Comparison of ENCODE assay signal across 18 mouse cellular contexts in genomic region chr6:108160608-108161007, GRCm38 (mm10). TPM values are rescaled to one million over a fixed set of nuclear protein-coding genes. Genes with fewer than 3 reads are reported as not detected.
DNase-seq lines count a peak whose midpoint lies in the region; ATAC-seq and TF ChIP-seq lines count a peak whose summit lies in the region.
"Had no signal": no experiment of that assay in that cellular context is flagged by ENCODE, and none has a peak within 500 bp of the region (broad histone marks: within the 10 kb centered on the region; RNA-seq: fewer than 3 reads in every experiment).

No protein-coding gene starts in this region.

- no peaks in the 10 kb centered on the region for H3K4me1 ChIP-seq in midbrain, embryonic 11.5 days (ENCODE audit: control insufficient read depth, insufficient read depth, low read length)
- no peaks in the 10 kb centered on the region for H3K4me1 ChIP-seq in midbrain, postnatal 0 days (ENCODE audit: insufficient read depth, low read length)
- peaks cover 16% of the 10 kb centered on the region for H3K4me1 ChIP-seq in embryonic facial prominence, embryonic 13.5 days
- H3K4me1 ChIP-seq: midbrain, embryonic 12.5 days had no signal

- no peaks in the 10 kb centered on the region for H3K27me3 ChIP-seq in midbrain, embryonic 11.5 days (ENCODE audit: control insufficient read depth, insufficient read depth, low read length)
- no peaks in the 10 kb centered on the region for H3K27me3 ChIP-seq in midbrain, postnatal 0 days (ENCODE audit: insufficient read depth, low read length)
- no peaks in the 10 kb centered on the region for H3K27me3 ChIP-seq in embryonic facial prominence, embryonic 13.5 days
- H3K27me3 ChIP-seq: midbrain, embryonic 12.5 days had no signal

- H3K9me3 ChIP-seq in midbrain, embryonic 11.5 days (ENCODE audit: control insufficient read depth, low read length), result no peaks in the 10 kb centered on the region
- no peaks in the 10 kb centered on the region for H3K9me3 ChIP-seq in midbrain, postnatal 0 days (ENCODE audit: low read length)
- no peaks in the 10 kb centered on the region for H3K9me3 ChIP-seq in embryonic facial prominence, embryonic 13.5 days
- H3K9me3 ChIP-seq: midbrain, embryonic 12.5 days had no signal

- intact Hi-C loops in gastrocnemius, postnatal 36 days (cut with DNase I), result no loop called here

- no peak overlapping the region for H3K9ac ChIP-seq in midbrain, embryonic 11.5 days (ENCODE audit: low read length)
- H3K9ac ChIP-seq in midbrain, postnatal 0 days (replicated peaks; ENCODE audit: low read length, poor library complexity, severe bottlenecking), result no peak overlapping the region
- no peak overlapping the region for H3K9ac ChIP-seq in embryonic facial prominence, embryonic 13.5 days
- H3K9ac ChIP-seq: midbrain, embryonic 12.5 days had no signal

- peak; percentile 66 for DNase-seq in midbrain, embryonic 11.5 days (ENCODE audit: low spot score, missing footprints)
- no peak for DNase-seq in midbrain, postnatal 0 days (ENCODE audit: low spot score)
- peak; percentile 65 for DNase-seq in embryo, embryonic 10.5 days (ENCODE audit: low spot score)
- DNase-seq in retina, postnatal 1 day, result peak; percentile 45
- no peak for DNase-seq in urinary bladder, postnatal 14 days (ENCODE audit: low spot score)
- DNase-seq in gastrocnemius, postnatal 36 days, result no peak
- DNase-seq: adrenal gland, postnatal 25 days; cerebellum, postnatal 14 days; gastrocnemius, postnatal 14 days; heart, postnatal 4 days; liver; lung, postnatal 10 days; thymus, postnatal 14 days had no signal

- no peak overlapping the region for H3K4me2 ChIP-seq in midbrain, embryonic 11.5 days
- H3K4me2 ChIP-seq in midbrain, postnatal 0 days (ENCODE audit: low read depth, low read length, poor library complexity, severe bottlenecking), result no peak overlapping the region
- H3K4me2 ChIP-seq in embryonic facial prominence, embryonic 13.5 days, result no peak overlapping the region
- H3K4me2 ChIP-seq: heart, embryonic 11.5 days; midbrain, embryonic 12.5 days had no signal

- no peak for ATAC-seq in midbrain, embryonic 11.5 days (ENCODE audit: low FRiP score)
- no peak for ATAC-seq in midbrain, postnatal 0 days (ENCODE audit: low FRiP score)
- ATAC-seq in embryonic facial prominence, embryonic 13.5 days (ENCODE audit: insufficient number of reproducible peaks, insufficient read depth, low FRiP score, low TSS enrichment, low read depth), result no peak
- ATAC-seq: forebrain, embryonic 16.5 days had no signal

- TF ChIP-seq CTCF in midbrain, postnatal 0 days (IDR thresholded peaks at IDR 0.05), result no peak

- no peaks in the 10 kb centered on the region for H3K36me3 ChIP-seq in midbrain, embryonic 11.5 days (ENCODE audit: control insufficient read depth, insufficient read depth, low read length)
- no peaks in the 10 kb centered on the region for H3K36me3 ChIP-seq in midbrain, postnatal 0 days (ENCODE audit: insufficient read depth, low read length)
- H3K36me3 ChIP-seq in embryonic facial prominence, embryonic 13.5 days, result no peaks in the 10 kb centered on the region
- H3K36me3 ChIP-seq: midbrain, embryonic 12.5 days had no signal

- no peak overlapping the region for H3K4me3 ChIP-seq in midbrain, embryonic 11.5 days (ENCODE audit: low read depth, low read length)
- no peak overlapping the region for H3K4me3 ChIP-seq in midbrain, postnatal 0 days (ENCODE audit: low read depth, low read length)
- H3K4me3 ChIP-seq in embryonic facial prominence, embryonic 13.5 days, result no peak overlapping the region
- H3K4me3 ChIP-seq: erythroblast, embryonic 14.5 days; midbrain, embryonic 12.5 days had no signal

- H3K27ac ChIP-seq in midbrain, embryonic 11.5 days (ENCODE audit: low read depth, low read length), result no peak overlapping the region
- no peak overlapping the region for H3K27ac ChIP-seq in midbrain, postnatal 0 days (ENCODE audit: low read depth, low read length)
- peak overlapping the region; percentile 33; the same call in 1 of the 2 replicates for H3K27ac ChIP-seq in embryonic facial prominence, embryonic 13.5 days
- H3K27ac ChIP-seq: midbrain, embryonic 12.5 days had no signal

- 64% methylated on average over 2 of the region's 2 CpGs for WGBS in midbrain, embryonic 11.5 days
- WGBS in midbrain, postnatal 0 days, result 64% methylated on average over 2 of the region's 2 CpGs
- WGBS in embryonic facial prominence, embryonic 13.5 days, result 24% methylated on average over 2 of the region's 2 CpGs

RNA-seq across cellular contexts. Expression of gene Sumf1, which starts 24.8 kb away (rescaled TPM):
- polyA plus RNA-seq in midbrain, embryonic 11.5 days (2014; fragmentation: Nextera tagmentation; extraction: Ambion mirVana), result 14.0 and 15.4 TPM in 2 replicates
- 18.1 and 23.0 TPM in 2 replicates for total RNA-seq in midbrain, postnatal 0 days (2014; rRNA removed)
- polyA plus RNA-seq in midbrain, postnatal 0 days (2015; fragmentation: Nextera tagmentation; extraction: Ambion mirVana), result 12.3 and 13.7 TPM in 2 replicates
- polyA plus RNA-seq in embryonic facial prominence, embryonic 13.5 days (2015; fragmentation: Nextera tagmentation; extraction: Ambion mirVana), result 22.3 and 23.2 TPM in 2 replicates
- 1 to 10 TPM; 7.6 to 8.4 TPM for total RNA-seq in gastrocnemius, postnatal 36 days (2021)

RNA-seq across cellular contexts. Expression of gene Itpr1, which starts 52.3 kb away (rescaled TPM):
- 5.2 and 5.4 TPM in 2 replicates for polyA plus RNA-seq in midbrain, embryonic 11.5 days (2014; fragmentation: Nextera tagmentation; extraction: Ambion mirVana)
- 16.7 and 23.2 TPM in 2 replicates for total RNA-seq in midbrain, postnatal 0 days (2014; rRNA removed)
- 2.4 and 3.3 TPM in 2 replicates for polyA plus RNA-seq in midbrain, postnatal 0 days (2015; fragmentation: Nextera tagmentation; extraction: Ambion mirVana)
- polyA plus RNA-seq in embryonic facial prominence, embryonic 13.5 days (2015; fragmentation: Nextera tagmentation; extraction: Ambion mirVana), result 7.8 and 11.2 TPM in 2 replicates
- 10 to 100 TPM; 11.8 to 14.8 TPM for total RNA-seq in gastrocnemius, postnatal 36 days (2021)

Comparison
In these comparisons a context has a peak if more than half of its experiments do, and no peak if none do; other contexts are left out.
1. DNase-seq: peak in midbrain, embryonic 11.5 days (single experiment), embryo, embryonic 10.5 days (single experiment) and retina, postnatal 1 day (single experiment); none in midbrain, postnatal 0 days (single experiment), urinary bladder, postnatal 14 days (single experiment) and gastrocnemius, postnatal 36 days (0 of 2).